Mouse (Mus musculus): ENCODE results near the gene Swap70. TPM values are rescaled to one million over a fixed set of nuclear protein-coding genes. Genes with fewer than 3 reads are reported as not detected.

The Swap70 gene
- total and polyA plus RNA-seq, 3 experiments = 296 to 398 (median 370) TPM

GRCm38 (mm10) chr7:110286838-110287475 lies 65.4 kb downstream of the Swap70 start:
- peaks cover 9% of the 10 kb centered on the region for H3K9me3 ChIP-seq (replicated peaks; ENCODE audit: low read length)
- in situ Hi-C loops (cut with MboI; ENCODE audit: low pct_ligation_motif_present, low pct_unique_long_range_greater_than_20kb, low sequenced_read_pairs) = loop anchor here (5.0 to 25.0 kb wide), 2 partner anchors 150 to 340 kb away; partner anchors contain the start of gene Adm
- H3K4me3 ChIP-seq (replicated peaks in 1 of 3; ENCODE audit: low read depth in 2 of 3, low read length in 2 of 3, poor library complexity in 1 of 3) = no peak overlapping the region
- peak; percentile 82 for DNase-seq (ENCODE audit: extremely low read depth)
- H3K79me2 ChIP-seq (replicated peaks; ENCODE audit: control insufficient read depth, extremely low read depth, insufficient read depth, poor library complexity, severe bottlenecking) = no peaks in the 10 kb centered on the region
- H3K27me3 ChIP-seq (replicated peaks) = no peaks in the 10 kb centered on the region
- H3K4me1 ChIP-seq (ENCODE audit: control insufficient read depth in 1 of 2, insufficient read depth in 2 of 2) = peaks cover 51 to 78% of the 10 kb centered on the region in 2 experiments
- peak overlapping the region; percentile 61 for H3K9ac ChIP-seq (ENCODE audit: insufficient read depth, low read depth)
- H3K36me3 ChIP-seq (replicated peaks in 1 of 2; ENCODE audit: control insufficient read depth in 1 of 2, insufficient read depth in 1 of 2, low read length in 1 of 2) = peaks cover 13 to 36% of the 10 kb centered on the region in 2 experiments
- H3K4me2 ChIP-seq (ENCODE audit: insufficient read depth, low read depth, poor library complexity, severe bottlenecking) = peak overlapping the region; percentile 59
- dilution Hi-C loops (cut with MboI; ENCODE audit: extremely low pct_ligation_motif_present, extremely low pct_unique_long_range_greater_than_20kb, low sequenced_read_pairs) = no loop called here
- H3K27ac ChIP-seq (ENCODE audit: insufficient read depth, low read depth) = peak overlapping the region; percentile 99
- TF ChIP-seq SIN3A (IDR thresholded peaks at IDR 0.05; ENCODE audit: low read length) = no peak; the same call in 1 of the 2 replicates
- TF ChIP-seq MAZ (IDR thresholded peaks at IDR 0.05; ENCODE audit: low read depth, low read length) = no peak
- TF ChIP-seq SMC3 (IDR thresholded peaks at IDR 0.05; ENCODE audit: low read depth, low read length) = peak; percentile 92
- no peak for TF ChIP-seq CHD1 (IDR thresholded peaks at IDR 0.05; ENCODE audit: low read depth, low read length)
- no peak for TF ChIP-seq MEF2A (IDR thresholded peaks at IDR 0.05; ENCODE audit: borderline replicate concordance, low read depth, low read length)
- TF ChIP-seq TCF12 (IDR thresholded peaks at IDR 0.05; ENCODE audit: low read depth, low read length) = peak; percentile 53; the same call in 1 of the 2 replicates
- TF ChIP-seq TBP (conservative IDR thresholded peaks at IDR 0.05; ENCODE audit: low read depth, low read length) = no peak
- no peak for TF ChIP-seq RCOR1 (conservative IDR thresholded peaks at IDR 0.05; ENCODE audit: low read depth, low read length)
- no peak for TF ChIP-seq USF2 (conservative IDR thresholded peaks at IDR 0.05; ENCODE audit: low read depth, low read length)
- TF ChIP-seq POLR2A (IDR thresholded peaks at IDR 0.05; ENCODE audit: low read depth, low read length) = peak; percentile 15; the same call in 1 of the 2 replicates
- TF ChIP-seq NELFE (IDR thresholded peaks at IDR 0.05; ENCODE audit: low read depth, low read length) = peak; percentile 7; the same call in 1 of the 2 replicates
- TF ChIP-seq USF1 (IDR thresholded peaks at IDR 0.05; ENCODE audit: low read depth, low read length) = no peak
- TF ChIP-seq UBTF (IDR thresholded peaks at IDR 0.05; ENCODE audit: low read depth, low read length) = peak; percentile 49; the same call in 1 of the 2 replicates
- TF ChIP-seq ZMIZ1 (IDR thresholded peaks at IDR 0.05; ENCODE audit: low read depth, low read length) = no peak; the same call in 1 of the 2 replicates
- no peak for TF ChIP-seq MAX (IDR thresholded peaks at IDR 0.05; ENCODE audit: low read length)
- TF ChIP-seq E2F4 (IDR thresholded peaks at IDR 0.05; ENCODE audit: insufficient replicate concordance, low read depth, low read length) = no peak
- no peak for TF ChIP-seq ZKSCAN1 (IDR thresholded peaks at IDR 0.05; ENCODE audit: borderline replicate concordance, low read depth, low read length)
- no peak for TF ChIP-seq GABPA (IDR thresholded peaks at IDR 0.05; ENCODE audit: insufficient replicate concordance, low read depth, low read length)
- no peak for TF ChIP-seq KAT2A (IDR thresholded peaks at IDR 0.05; ENCODE audit: insufficient replicate concordance, low read length)
- TF ChIP-seq MYC (IDR thresholded peaks at IDR 0.05; ENCODE audit: low read depth, low read length) = no peak
- peak; percentile 60 for TF ChIP-seq ZC3H11A (IDR thresholded peaks at IDR 0.05; ENCODE audit: low read depth, low read length)
- no peak for TF ChIP-seq MAFK (IDR thresholded peaks at IDR 0.05; ENCODE audit: insufficient replicate concordance, low read length)
- TF ChIP-seq POLR2AphosphoS2 (IDR thresholded peaks at IDR 0.05; ENCODE audit: low read depth, low read length) = 0 out of 2 replicates have a peak, but pooled peaks have one; percentile 16
- TF ChIP-seq BHLHE40 (IDR thresholded peaks at IDR 0.05; ENCODE audit: low read depth, low read length) = 0 out of 2 replicates have a peak, but pooled peaks have one; percentile 8
- TF ChIP-seq RAD21 (IDR thresholded peaks at IDR 0.05; ENCODE audit: low read depth, low read length) = peak; percentile 97
- TF ChIP-seq ZNF384 (IDR thresholded peaks at IDR 0.05; ENCODE audit: low read depth, low read length) = peak; percentile 73
- no peak for TF ChIP-seq PAX5 (IDR thresholded peaks at IDR 0.05; ENCODE audit: low read length)
- peak; percentile 52; the same call in 1 of the 2 replicates for TF ChIP-seq IRF4 (IDR thresholded peaks at IDR 0.05; ENCODE audit: low read depth, low read length)
- no peak for TF ChIP-seq HCFC1 (IDR thresholded peaks at IDR 0.05; ENCODE audit: low read depth, low read length)
- peak; percentile 61 to 92 for TF ChIP-seq CTCF (conservative IDR thresholded peaks at IDR 0.05 in 1 of 2, IDR thresholded peaks at IDR 0.05 in 1 of 2; ENCODE audit: low read depth in 2 of 2, low read length in 2 of 2)
- TF ChIP-seq MXI1 (IDR thresholded peaks at IDR 0.05; ENCODE audit: low read depth, low read length) = peak; percentile 12; the same call in 1 of the 2 replicates
- TF ChIP-seq ETS1 (conservative IDR thresholded peaks at IDR 0.05; ENCODE audit: low read depth, low read length) = no peak

Data from CH12.LX (cell line).